Comparison of ENCODE assay signal across 8 mouse cellular contexts in the genomic region with DNA sequence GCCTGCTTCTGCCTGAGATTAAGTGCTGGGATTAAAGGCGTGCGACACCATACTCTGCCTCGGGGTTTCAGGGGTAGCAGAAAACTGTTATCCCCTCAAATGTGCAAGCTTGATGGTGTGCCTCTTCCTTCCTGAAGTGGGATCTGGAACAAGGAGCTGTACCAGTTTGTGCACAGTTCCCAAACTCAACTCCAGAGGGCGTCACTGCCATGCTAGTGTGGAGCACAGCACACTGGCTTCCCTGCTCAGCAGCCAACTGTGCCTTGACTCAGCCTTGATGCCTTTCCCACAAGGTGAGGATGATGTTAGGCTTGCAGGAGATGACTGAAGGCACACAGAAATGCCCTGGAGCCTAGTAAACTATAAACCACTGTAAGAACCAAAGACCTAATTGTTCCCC. TPM values are rescaled to one million over a fixed set of nuclear protein-coding genes. Genes with fewer than 3 reads are reported as not detected.
DNase-seq lines count a peak whose midpoint lies in the region; ATAC-seq and TF ChIP-seq lines count a peak whose summit lies in the region.

No protein-coding gene starts in this region.

- H3K9me3 ChIP-seq in hindbrain, embryonic 11.5 days (ENCODE audit: control insufficient read depth, low read length): no peaks in the 10 kb centered on the region
- H3K9me3 ChIP-seq in hindbrain, embryonic 14.5 days (ENCODE audit: control insufficient read depth, low read length): no peaks in the 10 kb centered on the region
- H3K9me3 ChIP-seq in liver, postnatal 0 days (ENCODE audit: low read length): no peaks in the 10 kb centered on the region
- no peaks in the 10 kb centered on the region for H3K9me3 ChIP-seq in midbrain, embryonic 16.5 days (replicated peaks; ENCODE audit: control insufficient read depth, low read length, poor library complexity, severe bottlenecking)

- ATAC-seq in hindbrain, embryonic 11.5 days (ENCODE audit: low FRiP score): no peak
- no peak for ATAC-seq in hindbrain, embryonic 14.5 days (ENCODE audit: low FRiP score)
- ATAC-seq in liver, postnatal 0 days: no peak
- no peak for ATAC-seq in midbrain, embryonic 16.5 days

- TF ChIP-seq CTCF in liver, postnatal 0 days (IDR thresholded peaks at IDR 0.05; ENCODE audit: low read depth): peak; percentile 55

- H3K4me3 ChIP-seq in hindbrain, embryonic 11.5 days (ENCODE audit: low read depth, low read length): no peak overlapping the region
- H3K4me3 ChIP-seq in hindbrain, embryonic 14.5 days (replicated peaks; ENCODE audit: low read length): no peak overlapping the region
- no peak overlapping the region for H3K4me3 ChIP-seq in liver, postnatal 0 days (ENCODE audit: low read depth, low read length)
- H3K4me3 ChIP-seq in midbrain, embryonic 16.5 days (ENCODE audit: low read depth, low read length): no peak overlapping the region

- no peak overlapping the region for H3K27ac ChIP-seq in hindbrain, embryonic 11.5 days (ENCODE audit: low read depth, low read length)
- H3K27ac ChIP-seq in hindbrain, embryonic 14.5 days: no peak overlapping the region
- H3K27ac ChIP-seq in liver, postnatal 0 days (ENCODE audit: low read depth): no peak overlapping the region
- no peak overlapping the region for H3K27ac ChIP-seq in midbrain, embryonic 16.5 days (ENCODE audit: low read length)

- no peak for TF ChIP-seq EP300 in liver, postnatal 0 days (IDR thresholded peaks at IDR 0.05; ENCODE audit: low read depth)

- peak; percentile 18 for DNase-seq in hindbrain, embryonic 11.5 days (ENCODE audit: low spot score)
- no peak for DNase-seq in hindbrain, embryonic 14.5 days (ENCODE audit: low spot score)
- DNase-seq in ES-CJ7 (ENCODE audit: low read depth, low spot score): peak; percentile 58
- peak; percentile 24 for DNase-seq in c-Kit-positive CD71-negative TER-119-negative erythroid progenitor cells, embryonic 14.5 days (ENCODE audit: low read depth)
- DNase-seq in liver, postnatal 0 days: no peak
- no peak for DNase-seq in B cell, adult 2 months
- DNase-seq in urinary bladder, postnatal 4 days (ENCODE audit: low spot score in 2 of 2): no peak

- no peaks in the 10 kb centered on the region for H3K36me3 ChIP-seq in hindbrain, embryonic 11.5 days (ENCODE audit: control insufficient read depth, insufficient read depth, low read length)
- H3K36me3 ChIP-seq in hindbrain, embryonic 14.5 days (replicated peaks; ENCODE audit: control insufficient read depth, insufficient read depth): no peaks in the 10 kb centered on the region
- H3K36me3 ChIP-seq in liver, postnatal 0 days (replicated peaks; ENCODE audit: insufficient read depth, low read length): no peaks in the 10 kb centered on the region
- H3K36me3 ChIP-seq in midbrain, embryonic 16.5 days (ENCODE audit: control insufficient read depth, insufficient read depth, low read length): no peaks in the 10 kb centered on the region

- H3K9ac ChIP-seq in hindbrain, embryonic 11.5 days (ENCODE audit: low read depth, low read length): no peak overlapping the region
- no peak overlapping the region for H3K9ac ChIP-seq in hindbrain, embryonic 14.5 days
- no peak overlapping the region for H3K9ac ChIP-seq in liver, postnatal 0 days (replicated peaks)
- H3K9ac ChIP-seq in midbrain, embryonic 16.5 days (ENCODE audit: low read depth, low read length): no peak overlapping the region

- no peaks in the 10 kb centered on the region for H3K27me3 ChIP-seq in hindbrain, embryonic 11.5 days (ENCODE audit: control insufficient read depth, insufficient read depth, low read length)
- H3K27me3 ChIP-seq in hindbrain, embryonic 14.5 days (ENCODE audit: control insufficient read depth, insufficient read depth, low read length): no peaks in the 10 kb centered on the region
- no peaks in the 10 kb centered on the region for H3K27me3 ChIP-seq in liver, postnatal 0 days (ENCODE audit: insufficient read depth, low read length)
- no peaks in the 10 kb centered on the region for H3K27me3 ChIP-seq in midbrain, embryonic 16.5 days (ENCODE audit: control insufficient read depth, insufficient read depth, low read depth, low read length)

- no peak overlapping the region for H3K4me2 ChIP-seq in hindbrain, embryonic 11.5 days (replicated peaks; ENCODE audit: low read depth, low read length)
- no peak overlapping the region for H3K4me2 ChIP-seq in hindbrain, embryonic 14.5 days (replicated peaks)
- H3K4me2 ChIP-seq in liver, postnatal 0 days (ENCODE audit: low read depth, low read length): no peak overlapping the region
- H3K4me2 ChIP-seq in midbrain, embryonic 16.5 days (ENCODE audit: low read length): no peak overlapping the region

- no peaks in the 10 kb centered on the region for H3K4me1 ChIP-seq in hindbrain, embryonic 11.5 days (replicated peaks; ENCODE audit: control insufficient read depth, insufficient read depth, low read length)
- H3K4me1 ChIP-seq in hindbrain, embryonic 14.5 days (replicated peaks; ENCODE audit: control insufficient read depth, insufficient read depth, low read length): peaks cover 4% of the 10 kb centered on the region; the same call in 1 of the 2 replicates
- H3K4me1 ChIP-seq in liver, postnatal 0 days (ENCODE audit: insufficient read depth): peaks cover 2% of the 10 kb centered on the region; the same call in 1 of the 2 replicates
- H3K4me1 ChIP-seq in midbrain, embryonic 16.5 days (ENCODE audit: control insufficient read depth, insufficient read depth, low read length): no peaks in the 10 kb centered on the region

- WGBS in hindbrain, embryonic 11.5 days: 72% methylated on average over 4 of the region's 4 CpGs
- 68% methylated on average over 4 of the region's 4 CpGs for WGBS in hindbrain, embryonic 14.5 days
- 49% methylated on average over 4 of the region's 4 CpGs for WGBS in liver, postnatal 0 days (ENCODE audit: insufficient replicate concordance)
- 71% methylated on average over 4 of the region's 4 CpGs for WGBS in midbrain, embryonic 16.5 days

RNA-seq across cellular contexts. Expression of a gene that starts 1.9 kb away (rescaled TPM):
- 0.03 TPM in 1 of 2 replicates, not detected in the other for polyA plus RNA-seq in hindbrain, embryonic 11.5 days (2014; fragmentation: Nextera tagmentation; extraction: Ambion mirVana)
- 2.4 and 2.7 TPM in 2 replicates for polyA plus RNA-seq in hindbrain, embryonic 14.5 days (2014; fragmentation: Nextera tagmentation; extraction: Ambion mirVana)
- polyA plus RNA-seq in liver, postnatal 0 days (2015; fragmentation: Nextera tagmentation; extraction: Ambion mirVana): not detected in 2 replicates
- 1.4 and 2.5 TPM in 2 replicates for polyA plus RNA-seq in midbrain, embryonic 16.5 days (2015; fragmentation: Nextera tagmentation; extraction: Ambion mirVana)

Comparison
In these comparisons a context has a peak if more than half of its experiments do, and no peak if none do; other contexts are left out.
1. DNase-seq: peak in hindbrain, embryonic 11.5 days (single experiment), ES-CJ7 (single experiment) and c-Kit-positive CD71-negative TER-119-negative erythroid progenitor cells, embryonic 14.5 days (single experiment); none in hindbrain, embryonic 14.5 days (single experiment), liver, postnatal 0 days (single experiment), B cell, adult 2 months (0 of 2) and urinary bladder, postnatal 4 days (0 of 2).